Mouse (Mus musculus) urinary bladder, postnatal 4 days (tissue): ENCODE measurements around the gene Hipk3.

ENCODE experiments used
- DNase-seq, 2 experiments: peaks; one replicate each; pipeline ENCODE4 v3.0.0; 2021 to 2022; ENCODE audit warnings: low spot score in 2 of 2

The Hipk3 gene

DNA sequence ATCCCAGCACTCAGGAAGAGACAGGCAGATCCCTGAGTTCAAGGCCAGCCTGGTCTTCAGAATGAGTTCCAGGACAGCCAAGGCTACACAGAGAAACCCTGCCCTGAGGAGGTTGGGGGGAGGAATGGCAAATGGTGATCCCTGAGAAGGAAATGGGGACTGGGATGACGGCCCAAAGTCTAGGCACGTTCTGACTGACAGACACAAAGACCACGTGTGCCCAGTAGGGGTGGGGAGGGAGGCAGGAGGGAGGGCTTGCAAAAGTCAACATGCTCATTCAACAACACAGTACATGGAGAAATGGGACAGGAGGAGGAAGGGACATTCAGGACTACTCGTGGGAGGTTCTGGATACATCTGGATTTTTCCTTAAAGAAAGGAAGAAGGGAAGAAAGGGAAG is 81.8 kb downstream of the Hipk3 start:
- no peak for DNase-seq

GRCm38 (mm10) chr2:104411806-104412205 is 82.4 kb downstream of the Hipk3 start:
- DNase-seq: peak in 1 of 2 experiments; percentile 30

- DNase-seq: no peak
These were observed 83.2 kb downstream of the Hipk3 start, which contains the start of gene D430041D05Rik for GRCm38 (mm10) chr2:104410963-104411545. Gene D430041D05Rik (minus strand): TSS chr2:104411013.

DNA sequence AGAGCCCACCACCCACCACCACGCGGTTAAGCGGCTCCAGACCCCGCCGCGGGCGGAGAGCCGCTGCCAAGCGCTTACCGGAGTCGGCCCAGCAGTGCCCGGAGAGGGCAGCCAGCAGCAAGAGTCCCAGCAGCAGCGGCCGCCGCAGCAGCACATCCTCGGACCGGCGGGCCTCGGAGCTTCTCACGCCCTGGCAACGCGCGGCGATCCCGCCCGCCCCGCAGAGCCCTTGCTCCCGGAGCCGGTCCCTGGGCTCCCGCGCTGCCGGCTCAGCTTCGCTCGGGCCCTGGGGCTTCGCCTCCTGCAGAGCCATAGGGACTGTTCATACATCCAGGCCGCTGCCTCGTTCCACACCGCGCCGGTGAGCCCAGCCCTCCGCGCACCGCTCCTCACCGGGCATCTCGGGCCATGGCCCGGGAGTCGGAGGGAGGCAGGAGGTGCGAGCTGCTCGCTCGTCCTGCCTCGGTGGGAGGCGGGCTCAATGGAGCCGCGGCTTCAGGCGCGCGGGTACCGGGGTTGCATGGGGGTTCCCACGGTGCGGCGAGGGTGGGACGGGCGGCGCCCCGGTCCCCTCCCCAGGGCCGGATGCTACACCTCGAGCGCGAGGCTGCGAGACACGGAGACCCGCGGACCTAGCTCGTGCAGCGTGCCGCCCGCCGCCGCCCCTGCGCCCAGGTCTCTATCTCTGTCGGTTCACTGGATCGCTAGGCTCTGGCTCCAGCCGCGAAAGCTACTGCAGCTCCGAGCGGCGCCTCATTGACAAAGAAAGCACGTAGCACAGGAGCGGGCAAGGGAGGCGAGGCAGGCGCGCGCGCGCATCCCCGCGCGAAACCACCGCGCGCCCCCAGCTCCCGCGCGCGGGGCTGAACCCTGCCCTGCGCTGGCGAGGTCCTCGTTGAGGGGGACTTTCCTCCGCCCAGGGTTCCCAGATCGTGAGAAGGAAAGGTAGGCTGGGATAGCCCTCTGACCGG is 84.1 kb downstream of the Hipk3 start:
- DNase-seq: no peak

- DNase-seq: no peak
These were observed 85.9 kb downstream of the Hipk3 start for GRCm38 (mm10) chr2:104408351-104408750.

- no peak for DNase-seq
These were observed 86.3 kb downstream of the Hipk3 start for GRCm38 (mm10) chr2:104407913-104408312.

GRCm38 (mm10) chr2:104404036-104404435 is 90.2 kb downstream of the Hipk3 start:
- DNase-seq: no peak

- no peak for DNase-seq
These were observed 95.5 kb downstream of the Hipk3 start for GRCm38 (mm10) chr2:104398651-104399290.

DNA sequence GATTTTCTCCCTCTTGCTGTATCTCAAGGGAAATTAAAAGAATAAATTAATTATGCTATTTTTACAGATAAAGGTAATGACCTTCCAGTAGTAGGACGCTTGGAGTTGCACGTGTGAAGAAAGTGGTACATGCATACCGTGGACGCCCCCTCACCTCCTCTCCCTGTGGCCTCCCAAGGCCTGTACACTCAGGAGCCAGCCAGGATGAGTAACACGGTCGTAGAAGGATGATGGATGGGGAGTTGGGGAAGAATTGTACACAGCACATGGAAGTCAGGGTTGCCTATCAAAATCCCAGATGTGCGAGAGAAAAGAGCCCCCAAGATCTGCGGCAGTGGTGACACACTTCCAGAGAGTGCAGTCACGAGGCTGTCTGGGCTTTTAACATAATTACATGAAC is 98.3 kb downstream of the Hipk3 start:
- DNase-seq: no peak

GRCm38 (mm10) chr2:104394769-104395168 is 99.5 kb downstream of the Hipk3 start:
- no peak for DNase-seq

GRCm38 (mm10) chr2:104392700-104393312 is 101.4 kb downstream of the Hipk3 start:
- no peak for DNase-seq

DNA sequence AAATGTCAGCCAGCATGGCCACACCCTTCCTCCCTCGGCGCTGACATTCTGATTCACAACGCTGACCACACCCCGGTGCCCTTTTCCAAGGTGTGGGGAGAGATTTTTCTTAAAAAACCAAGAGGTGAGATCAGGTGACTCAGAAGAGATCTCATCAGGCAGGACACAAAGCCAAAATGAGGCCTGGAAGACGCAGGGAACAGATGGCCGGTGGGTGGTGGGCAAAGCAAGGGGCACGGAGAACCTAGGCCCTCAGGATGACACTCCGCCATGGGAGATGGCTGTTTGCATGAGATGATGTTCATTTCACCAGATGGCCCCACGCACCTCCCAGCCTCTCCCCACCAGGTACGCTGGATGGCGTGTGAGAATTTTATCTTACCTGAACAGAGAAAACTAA is 105.0 kb downstream of the Hipk3 start:
- no peak for DNase-seq

DNA sequence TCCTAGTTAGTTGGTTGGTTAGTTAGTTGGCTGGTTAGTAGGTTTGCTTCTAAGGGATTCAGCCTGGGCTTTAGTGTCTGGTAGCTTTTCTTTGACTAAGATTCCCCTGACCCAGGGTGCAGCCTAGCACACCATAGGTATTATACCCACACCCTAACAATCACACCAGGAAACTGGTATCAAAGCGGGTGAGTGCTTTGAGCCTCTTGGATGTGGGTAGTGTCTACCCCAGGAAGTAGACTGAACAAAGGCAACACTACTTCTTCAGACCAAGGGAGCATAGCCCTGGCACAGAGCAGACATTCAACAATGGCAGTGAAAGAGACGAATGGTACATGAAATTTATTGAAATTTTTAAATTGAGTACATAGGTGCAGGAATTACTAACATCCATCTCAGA is 108.3 kb downstream of the Hipk3 start:
- DNase-seq: no peak

DNA sequence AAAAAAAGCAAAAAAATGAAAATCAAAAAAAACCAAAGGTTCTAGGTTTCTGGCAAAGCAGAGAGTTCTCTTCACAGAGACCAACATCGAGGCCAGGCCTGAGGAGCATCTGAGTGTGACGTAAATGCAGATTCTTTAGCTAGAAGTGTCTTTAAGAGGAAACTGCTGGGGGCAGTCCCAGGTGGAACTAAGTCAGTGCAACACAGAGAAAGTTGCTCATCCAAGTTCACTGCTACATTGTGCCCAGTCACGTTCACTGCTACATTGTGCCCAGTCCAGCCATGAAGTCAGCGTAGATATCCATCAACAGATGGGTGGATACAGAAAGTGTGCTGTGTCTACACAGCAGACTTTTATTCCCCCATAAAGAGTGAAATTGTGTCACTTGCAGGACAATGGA is 110.7 kb downstream of the Hipk3 start:
- DNase-seq: no peak

GRCm38 (mm10) chr2:104382813-104383212 is 111.4 kb downstream of the Hipk3 start:
- DNase-seq: no peak

- no peak for DNase-seq
These were observed 114.9 kb downstream of the Hipk3 start for GRCm38 (mm10) chr2:104379304-104379703.

GRCm38 (mm10) chr2:104378791-104379190 is 115.5 kb downstream of the Hipk3 start:
- no peak for DNase-seq

DNA sequence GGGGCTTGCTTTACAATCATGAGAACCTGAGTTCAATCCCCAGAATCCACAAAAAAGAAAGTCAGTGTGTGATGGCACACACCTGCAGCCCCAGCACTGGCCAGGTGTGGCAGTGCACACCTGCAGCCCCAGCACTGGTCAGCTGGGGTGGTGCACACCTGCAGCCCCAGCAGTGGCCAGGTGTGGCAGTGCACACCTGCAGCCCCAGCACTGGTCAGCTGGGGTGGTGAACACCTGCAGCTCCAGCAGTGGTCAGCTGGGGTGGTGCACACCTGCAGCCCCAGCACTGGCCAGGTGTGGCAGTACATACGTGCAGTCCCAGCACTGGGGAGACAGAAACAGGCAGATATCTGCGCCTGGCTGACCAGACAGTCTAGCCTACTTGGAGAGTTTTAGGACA is 116.3 kb downstream of the Hipk3 start:
- no peak for DNase-seq
